Mouse (Mus musculus) testis, adult 2 months (tissue): ENCODE measurements around the gene Ccno.

Experiments used
- CTCF ChIP-seq: fragments of 200-500 bp; IDR thresholded peaks from 2 replicates; pipeline ENCODE4 v1.5.1; 2012; ENCODE audit warnings: low read depth, mild to moderate bottlenecking, inconsistent platforms, low read length, moderate library complexity; ENCODE audit not compliant: control insufficient read depth, insufficient read depth, insufficient replicate concordance
- POLR2A ChIP-seq: fragments of 200-500 bp; IDR thresholded peaks from 2 replicates; pipeline ENCODE4 v1.6.1; 2012; ENCODE audit warnings: low read depth, mild to moderate bottlenecking, inconsistent platforms, low read length, moderate library complexity; ENCODE audit not compliant: control insufficient read depth

DNA sequence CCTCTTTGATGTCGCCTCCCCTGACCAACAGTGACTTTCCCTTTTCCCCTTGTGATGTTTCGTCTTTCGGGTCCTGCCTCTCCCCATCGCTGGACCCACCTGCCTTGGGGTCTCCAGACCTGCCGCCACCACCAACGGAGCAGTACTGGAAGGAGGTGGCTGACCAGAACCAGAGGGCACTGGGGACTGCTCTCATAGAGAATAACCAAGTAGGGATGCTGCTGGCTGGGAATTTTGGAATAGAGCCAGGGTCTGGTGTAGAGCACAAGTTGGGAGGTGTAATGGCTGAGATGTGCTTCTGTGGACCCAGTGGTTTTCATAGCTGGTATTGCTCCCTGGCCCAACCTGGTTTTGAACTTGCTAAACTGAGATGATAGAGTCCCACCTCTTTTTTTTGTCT is 9.8 kb downstream of the Ccno start:
- TF ChIP-seq CTCF = no peak
- TF ChIP-seq POLR2A = no peak
